Mouse (Mus musculus) cortical plate, adult 2 months (tissue): Measurements from ENCODE around the gene Rdh7.

Experiments
- CTCF ChIP-seq: fragments of 200-500 bp; IDR thresholded peaks from 2 replicates; pipeline ENCODE4 v1.5.1; 2011; ENCODE audit warnings: mild to moderate bottlenecking, control low read depth, low read length; ENCODE audit not compliant: insufficient read depth; ENCODE audit errors: extremely low read depth
- POLR2A ChIP-seq: fragments of 200-500 bp; IDR thresholded peaks from 2 replicates; pipeline ENCODE4 v1.6.1; 2011; ENCODE audit warnings: mild to moderate bottlenecking, low read length, control low read depth; ENCODE audit not compliant: insufficient read depth; ENCODE audit errors: extremely low read depth

- TF ChIP-seq CTCF (no peak), POLR2A (no peak)
These were observed 18.9 kb upstream of the Rdh7 start for GRCm38 (mm10) chr10:127907386-127907951.
